In genomic region chr15:96507097-96507840, GRCm38 (mm10) we compare ENCODE assay signal across 8 mouse cellular contexts. TPM values are rescaled to one million over a fixed set of nuclear protein-coding genes. Genes with fewer than 3 reads are reported as not detected.
DNase-seq lines count a peak whose midpoint lies in the region; ATAC-seq and TF ChIP-seq lines count a peak whose summit lies in the region.

No protein-coding gene starts in this region.

- H3K4me2 ChIP-seq in embryonic facial prominence, embryonic 11.5 days (ENCODE audit: low read depth, low read length): no peak overlapping the region
- H3K4me2 ChIP-seq in hindbrain, embryonic 16.5 days (ENCODE audit: low read length): peak overlapping the region; percentile 40
- peak overlapping the region; percentile 25 for H3K4me2 ChIP-seq in limb, embryonic 13.5 days (replicated peaks)
- 0 out of 2 replicates have a peak overlapping the region, but pooled peaks have one; percentile 3 for H3K4me2 ChIP-seq in midbrain, postnatal 0 days (ENCODE audit: low read depth, low read length, poor library complexity, severe bottlenecking)

- H3K9me3 ChIP-seq in embryonic facial prominence, embryonic 11.5 days (replicated peaks; ENCODE audit: control insufficient read depth, low read length): peaks cover 7% of the 10 kb centered on the region
- peaks cover 3% of the 10 kb centered on the region; the same call in 1 of the 2 replicates for H3K9me3 ChIP-seq in hindbrain, embryonic 16.5 days (ENCODE audit: control insufficient read depth, low read length)
- H3K9me3 ChIP-seq in limb, embryonic 13.5 days: peaks cover 18% of the 10 kb centered on the region
- no peaks in the 10 kb centered on the region for H3K9me3 ChIP-seq in midbrain, postnatal 0 days (ENCODE audit: low read length)

- no peak overlapping the region for H3K9ac ChIP-seq in embryonic facial prominence, embryonic 11.5 days (replicated peaks; ENCODE audit: low read length)
- H3K9ac ChIP-seq in hindbrain, embryonic 16.5 days (ENCODE audit: low read depth, low read length): no peak overlapping the region
- no peak overlapping the region for H3K9ac ChIP-seq in limb, embryonic 13.5 days
- no peak overlapping the region for H3K9ac ChIP-seq in midbrain, postnatal 0 days (replicated peaks; ENCODE audit: low read length, poor library complexity, severe bottlenecking)

- no peak overlapping the region for H3K27ac ChIP-seq in embryonic facial prominence, embryonic 11.5 days (replicated peaks; ENCODE audit: low read depth, low read length)
- H3K27ac ChIP-seq in hindbrain, embryonic 16.5 days (ENCODE audit: low read depth, low read length): no peak overlapping the region
- H3K27ac ChIP-seq in limb, embryonic 13.5 days: no peak overlapping the region
- H3K27ac ChIP-seq in midbrain, postnatal 0 days (ENCODE audit: low read depth, low read length): no peak overlapping the region
- no peak overlapping the region for H3K27ac ChIP-seq in thymus, adult 2 months (ENCODE audit: control insufficient read depth, insufficient read depth, low read length)

- no peaks in the 10 kb centered on the region for H3K36me3 ChIP-seq in embryonic facial prominence, embryonic 11.5 days (replicated peaks; ENCODE audit: control insufficient read depth, insufficient read depth, low read depth, low read length)
- H3K36me3 ChIP-seq in hindbrain, embryonic 16.5 days (ENCODE audit: control insufficient read depth, insufficient read depth, low read length): no peaks in the 10 kb centered on the region
- H3K36me3 ChIP-seq in limb, embryonic 13.5 days: no peaks in the 10 kb centered on the region
- no peaks in the 10 kb centered on the region for H3K36me3 ChIP-seq in midbrain, postnatal 0 days (ENCODE audit: insufficient read depth, low read length)
- H3K36me3 ChIP-seq in thymus, adult 2 months (ENCODE audit: control insufficient read depth, insufficient read depth, low read length): no peaks in the 10 kb centered on the region

- no peak for TF ChIP-seq POLR2A in thymus, adult 2 months (IDR thresholded peaks at IDR 0.05; ENCODE audit: control insufficient read depth, extremely low read depth, insufficient read depth, low read length, poor library complexity)

- peak; percentile 91 for TF ChIP-seq CTCF in midbrain, postnatal 0 days (IDR thresholded peaks at IDR 0.05)
- no peak for TF ChIP-seq CTCF in thymus, adult 2 months (IDR thresholded peaks at IDR 0.05; ENCODE audit: borderline replicate concordance, control insufficient read depth, extremely low read depth, insufficient read depth, low read length, poor library complexity)

- no peaks in the 10 kb centered on the region for H3K27me3 ChIP-seq in embryonic facial prominence, embryonic 11.5 days (ENCODE audit: control insufficient read depth, insufficient read depth, low read length)
- no peaks in the 10 kb centered on the region; the same call in 1 of the 2 replicates for H3K27me3 ChIP-seq in hindbrain, embryonic 16.5 days (replicated peaks; ENCODE audit: control insufficient read depth, insufficient read depth, low read length)
- no peaks in the 10 kb centered on the region for H3K27me3 ChIP-seq in limb, embryonic 13.5 days
- H3K27me3 ChIP-seq in midbrain, postnatal 0 days (ENCODE audit: insufficient read depth, low read length): no peaks in the 10 kb centered on the region
- H3K27me3 ChIP-seq in thymus, adult 2 months (ENCODE audit: control insufficient read depth, insufficient read depth, low read length): no peaks in the 10 kb centered on the region

- ATAC-seq in embryonic facial prominence, embryonic 11.5 days (replicated peaks; ENCODE audit: insufficient number of reproducible peaks, low FRiP score, low TSS enrichment, low read depth): no peak
- ATAC-seq in hindbrain, embryonic 16.5 days: no peak
- no peak for ATAC-seq in limb, embryonic 13.5 days (ENCODE audit: low FRiP score, low read depth)
- no peak for ATAC-seq in midbrain, postnatal 0 days (ENCODE audit: low FRiP score)

- WGBS in embryonic facial prominence, embryonic 11.5 days: 49% methylated on average over 18 of the region's 18 CpGs
- 47% methylated on average over 18 of the region's 18 CpGs for WGBS in hindbrain, embryonic 16.5 days
- WGBS in limb, embryonic 13.5 days: 48% methylated on average over 18 of the region's 18 CpGs
- WGBS in midbrain, postnatal 0 days: 41% methylated on average over 18 of the region's 18 CpGs
- 45% methylated on average over 18 of the region's 18 CpGs for WGBS in thymus, adult 2 months

- H3K4me1 ChIP-seq in embryonic facial prominence, embryonic 11.5 days (ENCODE audit: control insufficient read depth, insufficient read depth, low read length): no peaks in the 10 kb centered on the region
- H3K4me1 ChIP-seq in hindbrain, embryonic 16.5 days (ENCODE audit: control insufficient read depth, insufficient read depth, low read depth, low read length): no peaks in the 10 kb centered on the region
- no peaks in the 10 kb centered on the region for H3K4me1 ChIP-seq in limb, embryonic 13.5 days
- no peaks in the 10 kb centered on the region for H3K4me1 ChIP-seq in midbrain, postnatal 0 days (ENCODE audit: insufficient read depth, low read length)
- no peaks in the 10 kb centered on the region for H3K4me1 ChIP-seq in thymus, adult 2 months (replicated peaks; ENCODE audit: control insufficient read depth, insufficient read depth, low read length)

- H3K4me3 ChIP-seq in embryonic facial prominence, embryonic 11.5 days (ENCODE audit: low read depth, low read length): no peak overlapping the region
- H3K4me3 ChIP-seq in hindbrain, embryonic 16.5 days (ENCODE audit: low read length): no peak overlapping the region
- no peak overlapping the region for H3K4me3 ChIP-seq in limb, embryonic 13.5 days
- no peak overlapping the region for H3K4me3 ChIP-seq in midbrain, postnatal 0 days (ENCODE audit: low read depth, low read length)
- no peak overlapping the region for H3K4me3 ChIP-seq in thymus, adult 2 months (ENCODE audit: control insufficient read depth, insufficient read depth, low read length)

- DNase-seq in layer of hippocampus, adult 18-20 months (ENCODE audit: low spot score in 2 of 2): peak; percentile 48 to 60
- no peak for DNase-seq in layer of hippocampus, adult 9-11 months
- peak; percentile 37 to 45 for DNase-seq in adrenal gland, adult 18-20 months (ENCODE audit: low spot score in 2 of 2)
- peak; percentile 69 for DNase-seq in embryonic facial prominence, embryonic 11.5 days (ENCODE audit: low spot score)
- peak; percentile 71 for DNase-seq in midbrain, postnatal 0 days (ENCODE audit: low spot score)
- DNase-seq in thymus, adult 2 months: peak; percentile 59

RNA-seq across cellular contexts. Expression of gene Scaf11, which starts 46.6 kb away (rescaled TPM):
- total RNA-seq in layer of hippocampus, adult 18-20 months (2021): 10 to 100 TPM; 56.4 to 57.8 TPM
- 10 to 100 TPM; 53.2 to 67.7 TPM for total RNA-seq in adrenal gland, adult 18-20 months (2021)
- 123 and 138 TPM in 2 replicates for polyA plus RNA-seq in embryonic facial prominence, embryonic 11.5 days (2014; fragmentation: Nextera tagmentation; extraction: Ambion mirVana)
- 39.4 and 41.5 TPM in 2 replicates for polyA plus RNA-seq in hindbrain, embryonic 16.5 days (2015; fragmentation: Nextera tagmentation; extraction: Ambion mirVana)
- 112 and 116 TPM in 2 replicates for polyA plus RNA-seq in limb, embryonic 13.5 days (2015; fragmentation: Nextera tagmentation; extraction: Ambion mirVana)
- 27.7 and 30.7 TPM in 2 replicates for total RNA-seq in midbrain, postnatal 0 days (2014; rRNA removed)
- 35.0 and 41.7 TPM in 2 replicates for polyA plus RNA-seq in midbrain, postnatal 0 days (2015; fragmentation: Nextera tagmentation; extraction: Ambion mirVana)
- polyA plus RNA-seq in thymus, adult 2 months (2012; rRNA removed): 32.4 and 38.3 TPM in 2 replicates
